Mouse (Mus musculus) spleen, postnatal 14 days (tissue): ENCODE measurements around the gene Etv6.

Experiments
- DNase-seq, 2 experiments: peaks; one replicate each; pipeline ENCODE4 v3.0.0; 2021 to 2022; ENCODE audit warnings: low spot score in 2 of 2

The Etv6 gene

DNA sequence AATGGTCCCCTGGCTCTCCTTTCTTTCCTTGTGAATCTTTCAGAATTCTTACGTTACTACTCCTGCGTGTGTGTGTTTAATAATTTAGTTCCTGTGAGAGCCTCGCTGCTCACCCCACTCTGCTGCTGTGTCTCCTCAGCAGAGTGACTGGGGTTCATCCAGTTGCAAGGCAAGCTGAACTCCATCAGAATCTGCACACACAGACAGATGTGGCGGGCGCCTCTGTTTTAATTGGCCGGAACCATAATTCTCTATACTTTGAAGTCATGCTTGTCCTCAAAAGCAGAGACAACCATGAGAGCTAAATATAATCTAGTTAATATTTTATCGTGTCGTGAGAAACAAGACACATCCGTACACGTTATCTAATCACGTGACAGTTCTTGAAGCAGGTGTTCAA lies 107.2 kb downstream of the Etv6 start:
- DNase-seq, result no peak

DNA sequence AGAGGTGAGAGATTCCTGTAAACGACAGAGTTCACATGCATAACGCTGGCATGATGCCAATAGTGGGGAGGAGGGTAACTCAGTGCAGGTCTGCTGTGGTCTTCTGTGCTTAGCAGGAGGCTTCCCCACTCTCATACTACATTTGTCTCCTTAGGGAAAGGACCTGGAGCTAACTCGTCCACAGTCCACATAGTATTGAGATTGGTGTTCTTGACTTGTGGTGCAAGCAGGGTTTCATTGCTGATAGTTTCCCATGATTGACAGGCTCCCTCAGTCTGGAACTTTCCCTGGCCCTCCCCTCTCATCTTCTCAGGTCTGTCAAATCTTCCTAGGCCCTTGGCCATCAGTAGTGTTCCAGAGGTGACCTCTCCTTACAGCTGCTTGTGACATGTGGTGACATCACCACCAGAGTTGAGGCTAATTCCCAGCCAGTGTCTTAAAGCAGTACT lies 108.2 kb downstream of the Etv6 start:
- DNase-seq, result no peak

DNA sequence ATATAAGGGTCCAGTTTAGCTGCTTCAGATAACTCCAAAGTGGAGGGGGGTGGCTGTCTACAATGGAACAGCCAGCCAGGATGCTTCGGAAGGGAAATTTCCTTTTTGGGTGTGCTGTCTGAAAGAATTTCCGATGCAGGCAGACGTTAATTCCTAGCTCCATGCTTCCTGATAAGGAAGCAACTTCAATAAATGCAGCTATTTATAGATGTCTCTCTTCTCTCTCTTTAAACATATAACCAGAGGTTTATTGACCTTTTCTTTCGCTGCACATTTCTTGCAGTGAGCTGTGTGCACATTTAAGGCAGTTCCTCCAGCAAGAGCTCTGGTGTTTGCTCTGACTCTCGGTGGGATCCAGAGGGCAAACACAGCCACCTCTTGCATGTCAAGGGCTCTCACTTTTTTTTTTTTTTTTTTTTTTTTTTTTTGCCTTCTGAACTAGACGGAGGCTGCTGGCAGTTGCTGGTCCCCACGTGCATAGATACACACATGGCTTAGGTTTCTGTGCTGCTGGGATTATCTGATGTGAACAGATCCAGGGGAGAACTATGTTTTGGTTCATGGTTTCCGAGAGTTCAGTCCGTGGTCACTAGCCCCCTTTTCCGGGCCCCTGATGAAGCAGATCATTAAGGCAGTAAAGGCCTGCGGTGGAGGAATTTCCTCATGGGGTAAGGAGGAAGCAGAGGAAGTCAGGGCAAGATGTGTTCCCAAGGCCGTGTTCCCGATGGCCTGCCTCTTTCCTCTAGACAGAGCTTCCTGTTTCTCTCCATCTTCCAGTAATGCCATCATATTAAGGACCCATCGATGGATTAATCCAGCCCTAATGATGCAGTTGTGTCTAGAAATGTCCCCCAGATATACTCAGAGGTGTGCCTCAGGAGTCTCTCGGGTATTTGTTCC lies 109.0 kb downstream of the Etv6 start:
- DNase-seq, result no peak

DNA sequence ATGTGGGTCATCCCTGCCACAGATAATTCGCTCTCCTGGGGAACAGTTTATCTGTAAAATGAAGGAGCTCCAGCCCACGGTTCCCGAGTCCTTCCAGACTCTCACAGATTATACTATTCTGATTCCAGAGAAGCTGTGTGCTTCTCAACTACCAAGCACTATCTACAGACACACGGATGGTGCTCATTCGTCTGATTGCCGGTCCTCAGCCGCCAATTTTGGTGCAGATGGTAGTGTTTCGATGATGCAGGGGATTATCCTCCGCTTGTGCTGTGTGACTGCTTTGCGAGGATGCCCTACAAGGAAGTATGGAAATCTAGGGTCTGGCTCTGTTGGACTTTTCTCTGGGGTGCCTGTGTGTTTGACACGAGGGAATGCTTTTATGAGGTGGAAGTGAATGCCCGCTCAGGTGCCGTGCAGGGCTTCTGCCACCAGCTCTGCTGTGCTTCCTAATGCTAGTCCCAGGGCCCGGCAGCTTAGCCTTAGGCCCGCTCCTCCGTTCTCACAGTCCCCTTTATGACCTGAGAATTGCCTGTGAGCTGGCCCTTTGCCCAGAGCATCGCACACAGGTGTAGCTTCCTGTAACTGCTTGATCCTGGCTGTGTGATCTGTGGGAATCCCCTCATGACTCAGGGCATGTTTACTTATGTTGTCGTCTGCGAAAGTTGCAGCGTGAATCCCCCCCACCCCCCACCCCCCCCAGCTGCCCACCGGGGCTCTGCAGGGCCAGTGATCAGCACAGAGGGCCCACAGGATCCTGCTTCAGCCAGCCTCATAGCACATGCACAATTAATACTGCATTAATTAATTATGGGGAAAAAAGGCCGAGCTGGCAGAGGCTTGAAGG lies 112.3 kb downstream of the Etv6 start:
- no peak for DNase-seq

DNA sequence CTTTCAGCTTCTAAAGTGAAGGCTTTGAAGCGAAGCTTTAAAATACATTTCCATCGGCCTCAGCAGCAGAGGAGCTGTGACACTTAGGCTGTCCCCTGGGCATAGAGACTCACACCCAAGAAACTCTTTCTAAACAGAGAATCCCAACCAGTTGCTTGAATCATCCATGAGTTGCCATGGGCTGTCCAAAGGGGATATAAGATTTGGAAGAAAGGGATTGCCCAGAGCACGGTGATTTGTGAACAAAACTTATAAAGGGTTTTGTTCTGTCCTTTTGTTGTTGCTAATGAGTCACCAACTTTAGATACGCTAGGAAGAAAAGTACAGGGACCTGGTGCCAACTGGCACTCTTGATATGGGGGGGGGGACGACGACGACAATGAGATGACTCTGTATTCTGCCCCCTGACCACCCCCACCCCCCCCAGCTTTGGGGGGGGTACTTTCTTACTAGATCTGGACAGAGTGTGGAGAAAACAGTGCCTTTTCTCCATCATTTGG lies 113.0 kb downstream of the Etv6 start:
- no peak for DNase-seq

DNA sequence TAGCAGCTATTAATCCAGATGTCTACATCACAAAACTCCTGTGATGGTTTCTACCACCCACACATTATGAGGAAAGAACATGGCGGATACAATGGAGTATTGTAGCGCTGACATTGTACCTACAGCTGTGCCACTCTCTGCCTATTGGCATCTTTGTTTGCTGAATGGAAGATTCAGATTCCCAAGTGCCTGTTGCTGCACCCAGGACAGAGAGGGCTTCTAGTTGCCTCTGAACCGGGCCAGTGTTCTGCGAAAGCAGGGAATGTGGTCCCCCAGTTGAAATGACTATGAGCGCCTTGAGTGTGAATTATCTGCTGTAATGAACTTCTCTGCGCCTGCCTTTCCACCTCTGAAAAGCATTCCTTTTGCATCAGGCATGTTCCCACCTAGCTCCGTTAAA lies 114.1 kb downstream of the Etv6 start:
- no peak for DNase-seq

DNA sequence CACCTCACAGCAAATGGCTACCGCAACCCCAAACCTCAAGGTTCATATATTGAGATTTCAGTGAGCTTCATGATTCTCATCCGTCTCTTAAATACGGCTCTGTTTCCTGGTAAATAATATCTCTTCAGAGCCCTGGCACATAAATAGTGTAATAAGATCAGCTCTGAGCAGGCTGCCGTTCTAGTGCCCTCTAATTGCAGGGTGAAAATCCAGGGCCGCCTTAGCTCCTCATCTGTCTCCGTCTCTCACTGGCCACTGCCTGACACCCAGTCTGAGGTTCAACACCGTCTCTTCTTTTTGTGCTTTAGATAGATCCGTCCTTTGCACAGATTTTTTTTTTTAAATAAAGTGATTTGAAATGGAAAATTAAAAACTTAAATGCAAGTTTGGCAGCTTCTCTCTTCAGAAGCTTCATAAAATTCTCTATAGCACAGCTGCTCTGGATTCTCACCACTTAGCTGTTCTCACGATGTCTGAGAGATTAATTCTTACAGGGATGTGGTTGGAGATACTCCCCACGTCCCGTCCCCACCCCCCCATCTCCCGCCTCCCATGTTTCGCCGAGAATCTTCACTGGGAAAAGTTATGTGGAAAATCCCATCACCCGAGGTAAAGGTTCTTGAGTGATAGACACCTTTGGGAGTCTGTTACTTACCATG lies 115.7 kb downstream of the Etv6 start:
- DNase-seq, result no peak

DNA sequence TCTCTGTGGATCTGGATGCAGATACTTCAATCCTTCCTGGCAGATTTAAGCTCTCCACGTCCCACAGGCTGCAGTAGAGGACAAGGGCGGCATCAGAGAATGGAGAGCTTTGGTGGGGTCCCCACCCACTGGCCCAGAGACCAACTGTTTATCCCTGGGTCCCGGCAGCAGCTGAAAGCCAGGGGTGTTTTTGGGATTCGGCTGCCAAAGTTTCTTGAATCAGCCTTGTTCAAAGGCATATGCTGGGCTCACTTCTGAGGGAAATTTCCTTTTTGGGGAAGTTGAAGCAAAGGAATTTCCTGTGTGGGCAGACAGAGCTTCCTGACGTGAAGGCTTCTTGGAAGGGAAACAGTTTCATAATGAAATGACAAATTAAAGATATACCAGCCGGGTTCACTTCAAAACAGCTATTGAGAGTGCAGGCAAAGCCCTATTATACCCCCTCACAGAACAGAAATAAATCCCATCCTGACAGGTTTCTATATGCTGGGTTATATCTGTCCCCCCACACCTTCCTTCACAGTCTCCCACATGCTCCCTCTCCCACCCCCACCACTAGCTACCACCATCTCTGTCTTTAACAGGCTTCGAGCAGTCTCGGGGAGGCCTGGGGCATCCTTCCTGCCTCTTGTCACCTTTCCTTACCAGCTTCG lies 116.5 kb downstream of the Etv6 start:
- no peak for DNase-seq

DNA sequence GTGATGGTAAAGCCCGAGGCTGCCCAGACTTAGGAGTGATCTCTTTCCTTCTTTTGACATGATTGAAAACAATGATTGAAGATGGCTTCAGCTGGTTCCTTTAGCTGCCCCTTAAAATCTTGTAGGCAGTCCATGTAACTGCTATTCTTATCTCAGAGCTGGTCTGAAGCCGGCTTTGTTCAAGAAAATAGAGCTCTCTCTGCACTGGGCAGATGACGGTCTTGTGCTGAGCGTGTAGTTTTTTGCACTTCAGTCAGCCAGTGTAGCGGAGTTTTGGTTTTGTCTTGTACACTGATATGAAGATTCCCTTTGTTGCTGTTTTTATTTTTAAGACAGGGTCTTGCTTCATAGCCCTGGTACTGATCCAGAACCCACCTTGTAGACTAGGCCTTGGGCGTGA lies 117.0 kb downstream of the Etv6 start:
- no peak for DNase-seq

DNA sequence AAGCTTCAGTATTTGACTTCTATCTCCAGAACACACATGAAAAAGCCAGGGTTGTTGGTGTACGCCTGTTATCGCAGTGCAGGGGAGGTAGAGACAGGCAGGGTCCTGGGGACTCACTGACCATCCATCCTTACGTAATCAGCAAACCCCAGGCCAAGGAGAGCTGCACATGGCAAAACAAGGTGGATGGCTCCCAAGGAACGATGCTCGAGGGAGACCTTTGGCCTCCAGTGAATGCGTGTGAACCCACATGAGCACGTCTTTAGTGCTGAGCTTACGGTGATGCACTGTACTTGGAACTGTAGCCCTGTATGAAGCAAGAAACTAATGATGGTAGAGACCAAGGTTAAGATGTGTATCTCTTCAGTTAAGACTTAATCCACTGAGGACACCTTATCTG lies 119.2 kb downstream of the Etv6 start:
- DNase-seq, result no peak

DNA sequence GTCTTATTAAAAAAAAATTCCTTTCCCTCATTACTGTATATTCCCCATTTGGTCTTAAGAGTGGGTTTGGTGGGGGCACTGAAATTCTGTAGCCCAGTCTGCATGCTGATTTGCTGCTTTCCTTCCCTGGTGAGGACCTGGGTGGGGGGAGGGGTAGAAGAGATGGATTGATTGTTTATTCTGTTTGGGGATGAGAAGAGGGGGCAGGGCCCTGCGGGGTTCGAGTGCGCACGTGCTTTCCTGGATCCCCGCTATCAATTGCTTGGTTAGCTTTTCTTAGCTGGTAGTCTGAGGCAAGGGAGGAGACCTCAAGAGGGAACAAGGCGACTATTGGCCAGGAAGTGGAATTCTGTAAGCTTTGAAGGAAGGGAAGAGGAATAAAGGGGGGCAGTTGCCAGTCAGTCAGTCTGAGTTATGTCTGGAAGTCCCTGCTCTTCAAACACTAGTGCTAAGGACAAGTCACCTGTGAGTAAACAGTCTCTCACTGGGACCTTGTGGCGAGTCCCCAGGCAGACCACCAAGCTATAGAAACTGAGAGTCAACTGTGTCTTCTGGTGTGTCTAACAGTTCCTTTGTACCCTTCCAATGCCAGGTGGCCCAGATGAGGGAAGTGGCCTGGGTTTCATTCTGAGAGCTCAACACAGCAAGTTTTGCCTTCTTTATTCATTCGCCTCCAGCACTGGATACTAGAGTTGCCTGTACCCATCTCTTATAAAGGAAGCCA lies 120.6 kb downstream of the Etv6 start:
- DNase-seq, result no peak

DNA sequence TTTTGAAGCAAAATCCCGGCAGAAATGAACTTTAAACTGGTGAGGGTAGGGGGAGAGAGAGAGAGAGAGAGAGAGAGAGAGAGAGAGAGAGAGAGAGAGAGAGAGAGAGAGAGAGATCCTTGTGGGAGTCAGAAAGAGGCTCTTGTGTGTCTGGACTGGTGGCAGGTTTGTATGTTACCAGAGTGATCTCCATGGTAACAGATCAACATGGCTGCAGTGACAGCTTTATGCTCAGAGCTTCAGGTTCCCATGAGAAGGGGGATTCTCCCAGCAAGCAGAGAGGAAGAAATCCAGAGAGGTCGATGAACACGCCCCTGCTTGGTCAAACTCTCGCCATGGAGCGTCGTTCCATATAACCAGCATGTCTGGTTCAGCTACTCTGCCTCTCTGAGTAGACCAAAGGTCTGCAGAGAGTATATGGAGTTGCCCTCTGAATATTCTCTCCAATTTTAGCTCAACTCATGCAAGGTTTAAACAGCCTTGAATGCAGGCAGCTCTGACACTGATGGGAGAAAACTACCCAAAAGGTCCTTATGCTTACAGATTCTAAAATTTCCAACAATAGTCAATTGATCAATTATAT lies 122.1 kb downstream of the Etv6 start:
- DNase-seq, result no peak

DNA sequence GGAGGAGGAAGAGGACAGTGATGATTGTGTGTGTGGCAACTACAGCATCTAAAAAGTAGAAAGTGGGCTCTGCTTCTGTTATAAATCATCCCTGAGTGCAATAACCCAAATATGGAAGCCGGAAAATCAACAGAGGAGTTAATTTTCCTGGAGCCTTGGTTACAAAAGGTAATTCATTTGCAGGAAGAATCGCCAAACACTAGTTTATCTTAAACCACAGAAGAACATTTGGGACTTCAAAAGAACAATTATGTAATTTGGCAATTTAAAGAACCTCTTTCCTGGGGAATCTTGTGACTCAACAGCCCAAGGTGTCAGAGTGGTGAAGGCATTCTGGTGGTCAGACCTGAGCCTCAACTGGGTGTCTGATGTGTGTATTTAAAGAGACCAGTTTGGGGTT lies 122.7 kb downstream of the Etv6 start:
- DNase-seq, result no peak

DNA sequence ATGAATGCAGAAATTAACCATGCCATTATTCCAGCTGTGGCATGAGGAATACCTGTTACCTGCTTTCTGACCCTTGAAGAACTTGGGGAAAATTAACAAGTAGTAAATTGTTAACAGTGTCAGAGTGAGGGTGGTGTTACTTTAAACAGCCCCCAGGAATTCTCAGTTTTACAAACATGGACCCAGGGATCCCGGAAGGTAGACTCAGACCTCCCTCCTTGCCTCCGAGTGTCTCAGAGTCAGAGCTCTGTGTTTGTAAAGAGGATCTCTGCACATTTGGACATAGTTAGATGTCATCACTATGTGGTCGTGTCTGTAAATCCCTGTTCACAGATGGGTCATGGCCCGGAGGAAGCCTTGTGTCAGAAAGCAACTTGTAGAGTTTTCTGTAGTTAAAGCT lies 124.2 kb downstream of the Etv6 start:
- DNase-seq, result no peak

DNA sequence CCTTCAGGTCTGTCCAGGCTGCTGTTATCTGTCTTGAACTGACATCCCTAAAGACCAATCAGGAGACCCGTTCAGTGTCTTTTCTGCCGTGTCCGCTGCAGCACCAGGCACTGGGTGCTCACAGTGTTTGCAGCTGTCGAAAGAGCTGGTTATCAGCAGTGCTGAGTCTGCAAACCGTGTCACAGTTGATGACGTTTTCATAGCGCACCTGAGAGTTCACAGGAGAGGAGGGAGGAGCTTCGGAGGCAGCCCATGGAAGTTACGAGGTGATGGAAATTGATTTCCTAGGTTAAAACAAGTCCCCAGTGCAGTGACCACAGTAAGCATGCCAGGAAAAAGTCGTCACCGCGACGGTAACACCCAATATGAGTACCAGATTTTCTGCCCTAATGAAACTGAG lies 125.5 kb downstream of the Etv6 start:
- DNase-seq, result no peak

DNA sequence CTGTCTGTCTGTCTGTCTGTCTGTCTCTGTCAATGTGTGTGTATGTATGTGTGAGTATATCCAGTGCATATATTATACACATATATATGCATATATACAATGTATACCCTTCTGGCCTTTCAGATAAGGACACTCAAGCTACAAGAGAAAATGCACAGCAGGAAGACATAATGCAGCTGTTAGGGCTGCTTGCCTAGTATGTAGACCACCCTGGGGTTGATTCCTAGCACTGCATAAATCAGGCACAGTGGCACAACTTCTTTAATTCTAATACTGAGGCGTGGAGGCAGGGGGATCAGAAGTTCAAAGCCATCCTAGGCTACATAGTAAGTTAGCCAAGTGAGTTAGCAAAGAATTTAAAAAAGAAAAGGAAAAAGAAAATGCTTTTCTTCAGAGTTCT lies 127.8 kb downstream of the Etv6 start:
- no peak for DNase-seq

DNA sequence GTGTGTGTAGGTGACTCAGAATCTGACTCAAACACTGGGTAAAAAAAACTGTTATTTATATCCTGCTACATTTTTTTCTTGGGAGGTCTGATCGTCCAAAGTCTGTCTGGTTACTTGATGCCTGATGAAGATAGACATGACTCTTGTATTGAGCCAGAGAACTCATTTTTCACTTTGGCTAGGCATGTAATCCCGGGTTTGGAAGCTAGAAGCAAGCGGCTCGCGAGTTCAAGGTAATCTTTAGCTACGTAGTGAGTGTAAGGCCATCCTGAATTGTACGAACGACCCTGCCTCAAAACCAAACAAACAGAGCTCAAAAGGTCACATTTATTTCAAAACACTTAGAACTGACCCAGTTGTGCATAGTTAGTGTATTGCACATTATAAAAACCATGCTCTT lies 128.9 kb downstream of the Etv6 start:
- DNase-seq, result no peak

DNA sequence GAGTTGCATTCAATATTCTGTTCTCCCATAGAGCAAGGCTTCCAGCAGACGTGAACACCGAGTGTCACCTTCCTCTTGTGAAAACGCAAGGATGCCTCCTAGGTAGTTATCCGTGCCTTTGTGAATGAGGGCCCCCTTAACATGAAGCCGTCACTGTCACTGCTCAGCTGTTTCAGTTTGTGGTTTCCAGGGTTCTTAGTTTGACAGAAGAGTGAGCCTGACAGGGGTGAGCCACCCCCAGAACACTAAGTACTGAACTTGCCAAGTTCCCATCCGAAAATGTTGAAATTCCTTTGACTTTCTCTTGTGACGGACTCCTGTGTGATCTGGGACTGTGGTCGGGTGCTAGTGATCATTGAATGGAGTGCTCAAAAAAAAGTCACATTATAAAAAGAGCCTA lies 129.5 kb downstream of the Etv6 start:
- no peak for DNase-seq

DNA sequence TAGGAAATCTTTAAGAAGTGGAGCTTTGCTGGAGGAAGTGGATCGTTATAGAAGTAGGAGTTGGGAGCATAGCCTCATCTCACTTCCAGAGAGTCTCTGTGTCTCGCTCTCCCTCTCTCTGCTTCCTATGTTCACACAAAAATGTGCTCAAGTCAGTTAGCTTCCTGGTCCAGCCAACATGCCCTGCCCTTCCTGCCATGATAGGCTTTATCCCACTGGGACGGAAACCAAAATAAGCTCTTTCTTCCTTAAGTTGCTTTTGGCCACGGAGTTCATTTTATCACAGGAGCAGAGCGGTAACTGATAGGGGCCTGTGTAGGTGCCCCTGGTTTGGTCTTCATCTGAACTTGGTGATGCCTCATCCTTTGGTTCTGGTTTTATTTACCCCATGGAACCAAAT lies 132.5 kb downstream of the Etv6 start:
- DNase-seq, result no peak

DNA sequence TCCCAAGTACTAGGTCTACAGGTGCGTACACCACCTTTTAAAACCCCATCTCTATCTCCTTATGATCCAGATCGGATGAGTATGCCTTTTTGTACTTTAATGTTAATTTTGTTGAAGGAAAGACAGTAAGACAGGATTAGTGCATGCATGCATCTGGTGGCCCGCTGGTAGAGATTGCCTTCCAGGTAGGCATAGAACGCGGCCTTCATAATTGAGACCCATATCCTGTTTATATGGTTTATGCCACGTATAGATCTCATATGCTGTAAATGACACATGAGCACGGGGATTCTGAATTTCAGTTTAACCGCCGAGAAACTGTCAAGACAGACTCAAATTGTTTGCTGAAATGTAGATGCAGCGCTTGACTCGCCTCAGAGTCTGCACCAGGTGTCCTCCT lies 133.3 kb downstream of the Etv6 start:
- no peak for DNase-seq

DNA sequence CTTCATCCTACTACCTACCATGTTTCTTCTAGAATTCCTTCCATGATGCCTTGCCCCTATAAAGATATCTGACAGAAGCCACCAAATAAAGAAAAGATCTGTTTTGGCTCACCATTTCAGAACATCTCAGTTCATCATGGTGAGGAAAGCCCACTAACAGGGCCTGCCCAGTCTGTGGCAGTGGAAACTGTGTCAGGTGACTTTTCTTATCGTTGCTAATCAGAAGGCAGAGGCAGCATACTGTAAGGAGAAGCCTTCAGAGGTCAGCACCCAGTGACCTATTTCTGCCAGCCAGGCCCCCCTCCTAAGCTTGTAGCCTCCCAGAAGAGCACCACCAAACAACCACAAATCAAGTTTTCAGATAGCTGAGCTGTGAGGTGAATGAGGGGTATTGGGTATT lies 135.7 kb downstream of the Etv6 start:
- no peak for DNase-seq
